Mouse (Mus musculus): ENCODE data around the gene Olfr1347. TPM values are rescaled to one million over a fixed set of nuclear protein-coding genes. Genes with fewer than 3 reads are reported as not detected.

Gene Olfr1347
- total and polyA plus RNA-seq, 3 experiments, result not detected

DNA sequence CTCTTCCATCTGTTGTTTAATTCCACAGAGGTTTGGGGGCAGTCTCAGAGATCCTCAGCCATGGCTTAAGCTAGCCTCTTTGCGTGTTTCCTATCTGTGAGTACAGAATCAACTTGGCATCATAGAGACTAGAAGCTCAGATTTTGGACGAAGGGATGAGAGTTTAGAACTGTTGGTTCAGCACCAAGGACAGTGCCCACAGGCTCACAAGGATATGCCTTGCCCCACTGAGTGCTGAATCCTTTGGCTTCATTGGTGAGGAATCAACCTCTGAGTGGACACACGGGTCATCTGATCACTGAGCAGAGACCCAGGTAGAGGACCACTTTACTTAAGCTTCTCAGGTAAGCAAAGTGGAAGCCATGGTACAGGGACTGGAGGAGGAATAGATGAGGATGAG lies 43.2 kb downstream of the Olfr1347 start:
- Histone ChIP-seq H3K4me2 (ENCODE audit: insufficient read depth, low read depth, poor library complexity, severe bottlenecking) (no peak overlapping the region), H3K27ac (ENCODE audit: insufficient read depth, low read depth) (no peak overlapping the region), H3K27me3 (replicated peaks) (no peaks in the 10 kb centered on the region), H3K36me3 (replicated peaks in 1 of 2; ENCODE audit: control insufficient read depth in 1 of 2, insufficient read depth in 1 of 2, low read length in 1 of 2) (no peaks in the 10 kb centered on the region), H3K79me2 (replicated peaks; ENCODE audit: control insufficient read depth, extremely low read depth, insufficient read depth, poor library complexity, severe bottlenecking) (no peaks in the 10 kb centered on the region), H3K4me1 (ENCODE audit: control insufficient read depth in 1 of 2, insufficient read depth in 2 of 2) (no peaks in the 10 kb centered on the region), H3K9ac (ENCODE audit: insufficient read depth, low read depth) (no peak overlapping the region), H3K9me3 (replicated peaks; ENCODE audit: low read length) (peaks cover 30% of the 10 kb centered on the region), H3K4me3 (replicated peaks in 1 of 3; ENCODE audit: low read depth in 2 of 3, low read length in 2 of 3, poor library complexity in 1 of 3) (no peak overlapping the region)
- in situ Hi-C loops (cut with MboI; ENCODE audit: low pct_ligation_motif_present, low pct_unique_long_range_greater_than_20kb, low sequenced_read_pairs), result no loop called here
- TF ChIP-seq E2F4 (IDR thresholded peaks at IDR 0.05; ENCODE audit: insufficient replicate concordance, low read depth, low read length) (no peak), ZNF384 (IDR thresholded peaks at IDR 0.05; ENCODE audit: low read depth, low read length) (no peak), CHD1 (IDR thresholded peaks at IDR 0.05; ENCODE audit: low read depth, low read length) (no peak), TBP (conservative IDR thresholded peaks at IDR 0.05; ENCODE audit: low read depth, low read length) (no peak)
- no peak for DNase-seq (ENCODE audit: extremely low read depth)
- dilution Hi-C loops (cut with MboI; ENCODE audit: extremely low pct_ligation_motif_present, extremely low pct_unique_long_range_greater_than_20kb, low sequenced_read_pairs), result no loop called here

DNA sequence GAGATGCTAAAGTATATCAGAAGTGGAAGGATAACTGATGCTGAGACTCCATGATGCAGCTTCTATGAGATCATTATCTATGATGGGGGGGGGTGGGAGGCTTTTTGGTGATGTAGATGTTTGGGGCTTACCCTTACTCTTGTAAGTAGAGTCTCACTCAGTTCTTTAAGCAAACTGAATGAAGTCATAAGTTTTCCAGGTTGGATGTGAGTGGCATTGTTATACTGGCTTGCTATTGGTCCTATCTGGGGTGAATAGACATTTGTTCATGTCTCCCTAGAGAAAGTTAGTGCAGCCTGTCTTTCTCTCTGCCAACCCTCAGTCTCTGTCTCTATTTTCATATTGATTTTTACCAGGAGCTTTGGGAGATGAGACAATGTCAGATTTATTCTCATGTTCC lies 43.7 kb downstream of the Olfr1347 start, which contains the start of gene Olfr1336:
Olfr1336 (plus strand) TSS at position 301 of the 400 bp plus-strand sequence.
- Histone ChIP-seq H3K4me2 (ENCODE audit: insufficient read depth, low read depth, poor library complexity, severe bottlenecking) (no peak within 1 kb of the TSS), H3K4me3 (replicated peaks in 1 of 3; ENCODE audit: low read depth in 2 of 3, low read length in 2 of 3, poor library complexity in 1 of 3) (no peak within 1 kb of the TSS), H3K9ac (ENCODE audit: insufficient read depth, low read depth) (no peak within 1 kb of the TSS), H3K27me3 (replicated peaks) (no peaks in the 10 kb centered on the region), H3K36me3 (replicated peaks in 1 of 2; ENCODE audit: control insufficient read depth in 1 of 2, insufficient read depth in 1 of 2, low read length in 1 of 2) (no peaks in the 10 kb centered on the region), H3K9me3 (replicated peaks; ENCODE audit: low read length) (peaks cover 28% of the 10 kb centered on the region), H3K79me2 (replicated peaks; ENCODE audit: control insufficient read depth, extremely low read depth, insufficient read depth, poor library complexity, severe bottlenecking) (no peaks in the 10 kb centered on the region), H3K27ac (ENCODE audit: insufficient read depth, low read depth) (no peak within 1 kb of the TSS), H3K4me1 (ENCODE audit: control insufficient read depth in 1 of 2, insufficient read depth in 2 of 2) (no peaks in the 10 kb centered on the region)
- in situ Hi-C loops (cut with MboI; ENCODE audit: low pct_ligation_motif_present, low pct_unique_long_range_greater_than_20kb, low sequenced_read_pairs), result no loop called here
- DNase-seq (ENCODE audit: extremely low read depth), result no peak
- TF ChIP-seq CHD2 (IDR thresholded peaks at IDR 0.05; ENCODE audit: low read length), result no peak
- no peak for TF ChIP-seq ZMIZ1 (IDR thresholded peaks at IDR 0.05; ENCODE audit: low read depth, low read length)
- no peak for TF ChIP-seq ELF1 (IDR thresholded peaks at IDR 0.05; ENCODE audit: low read depth, low read length)
- TF ChIP-seq ZKSCAN1 (IDR thresholded peaks at IDR 0.05; ENCODE audit: borderline replicate concordance, low read depth, low read length), result no peak
- no peak for TF ChIP-seq TBP (conservative IDR thresholded peaks at IDR 0.05; ENCODE audit: low read depth, low read length)
- TF ChIP-seq RCOR1 (conservative IDR thresholded peaks at IDR 0.05; ENCODE audit: low read depth, low read length), result no peak
- no peak for TF ChIP-seq GABPA (IDR thresholded peaks at IDR 0.05; ENCODE audit: insufficient replicate concordance, low read depth, low read length)
- no peak for TF ChIP-seq BHLHE40 (IDR thresholded peaks at IDR 0.05; ENCODE audit: low read depth, low read length)
- dilution Hi-C loops (cut with MboI; ENCODE audit: extremely low pct_ligation_motif_present, extremely low pct_unique_long_range_greater_than_20kb, low sequenced_read_pairs), result no loop called here

DNA sequence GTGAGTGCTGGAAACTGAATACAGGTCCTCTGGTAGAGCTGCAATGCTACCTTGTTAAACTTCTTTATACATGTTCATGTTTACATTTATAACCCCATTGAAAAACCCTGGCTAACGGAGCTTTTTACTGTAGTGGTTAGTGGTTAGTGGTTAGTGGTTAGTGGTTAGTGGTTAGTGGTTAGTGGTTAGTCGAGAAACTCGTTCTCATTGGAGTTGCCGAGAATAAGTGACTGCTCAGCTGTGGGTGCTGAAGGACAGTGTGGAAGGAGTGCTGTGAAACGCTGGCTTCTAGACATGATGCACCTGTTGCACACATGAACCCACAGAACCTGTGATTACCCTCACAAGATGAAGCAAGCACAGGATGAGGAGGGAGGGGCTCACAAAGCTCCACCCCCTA lies 51.8 kb downstream of the Olfr1347 start:
- H3K4me2 ChIP-seq (ENCODE audit: insufficient read depth, low read depth, poor library complexity, severe bottlenecking), result no peak overlapping the region
- H3K36me3 ChIP-seq (replicated peaks in 1 of 2; ENCODE audit: control insufficient read depth in 1 of 2, insufficient read depth in 1 of 2, low read length in 1 of 2), result no peaks in the 10 kb centered on the region
- H3K27me3 ChIP-seq (replicated peaks), result no peaks in the 10 kb centered on the region
- no peak overlapping the region for H3K4me3 ChIP-seq (replicated peaks in 1 of 3; ENCODE audit: low read depth in 2 of 3, low read length in 2 of 3, poor library complexity in 1 of 3)
- in situ Hi-C loops (cut with MboI; ENCODE audit: low pct_ligation_motif_present, low pct_unique_long_range_greater_than_20kb, low sequenced_read_pairs) (no loop called here), dilution Hi-C loops (cut with MboI; ENCODE audit: extremely low pct_ligation_motif_present, extremely low pct_unique_long_range_greater_than_20kb, low sequenced_read_pairs) (no loop called here)
- no peaks in the 10 kb centered on the region for H3K4me1 ChIP-seq (ENCODE audit: control insufficient read depth in 1 of 2, insufficient read depth in 2 of 2)
- no peak overlapping the region for H3K27ac ChIP-seq (ENCODE audit: insufficient read depth, low read depth)
- H3K9me3 ChIP-seq (replicated peaks; ENCODE audit: low read length), result peaks cover 37% of the 10 kb centered on the region
- H3K9ac ChIP-seq (ENCODE audit: insufficient read depth, low read depth), result no peak overlapping the region
- no peak for DNase-seq (ENCODE audit: extremely low read depth)
- H3K79me2 ChIP-seq (replicated peaks; ENCODE audit: control insufficient read depth, extremely low read depth, insufficient read depth, poor library complexity, severe bottlenecking), result no peaks in the 10 kb centered on the region
- TF ChIP-seq PAX5 (IDR thresholded peaks at IDR 0.05; ENCODE audit: low read length), result no peak
- TF ChIP-seq NRF1 (IDR thresholded peaks at IDR 0.05; ENCODE audit: low read depth, low read length), result no peak
- no peak for TF ChIP-seq ZKSCAN1 (IDR thresholded peaks at IDR 0.05; ENCODE audit: borderline replicate concordance, low read depth, low read length)
- no peak for TF ChIP-seq MAFK (IDR thresholded peaks at IDR 0.05; ENCODE audit: insufficient replicate concordance, low read length)
- TF ChIP-seq ELF1 (IDR thresholded peaks at IDR 0.05; ENCODE audit: low read depth, low read length), result no peak
- no peak for TF ChIP-seq CHD2 (IDR thresholded peaks at IDR 0.05; ENCODE audit: low read length)
- no peak for TF ChIP-seq ETS1 (conservative IDR thresholded peaks at IDR 0.05; ENCODE audit: low read depth, low read length)
- TF ChIP-seq EP300 (IDR thresholded peaks at IDR 0.05; ENCODE audit: low read length), result no peak
